22 mouse cellular contexts compared by ENCODE assay signal in the genomic region with DNA sequence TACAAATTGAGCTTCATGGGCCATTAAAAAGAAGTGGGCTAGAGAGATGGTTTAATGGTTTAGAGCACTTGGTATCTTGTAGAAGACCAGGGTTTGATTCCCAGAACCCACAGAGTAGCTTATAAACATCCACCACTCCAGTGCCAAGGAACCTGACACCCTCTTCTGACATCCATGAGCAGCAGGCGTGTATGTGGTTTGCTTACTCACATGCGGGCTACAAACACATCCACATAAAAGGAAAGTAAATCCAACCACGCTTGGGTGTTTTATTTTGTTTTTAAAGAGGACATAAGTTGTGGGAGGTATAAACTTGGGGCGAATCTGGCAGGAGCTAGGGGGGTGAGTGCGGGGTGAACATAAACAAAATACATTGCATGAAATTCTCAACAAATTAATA.
DNase-seq lines count a peak whose midpoint lies in the region; ATAC-seq lines count a peak whose summit lies in the region.
"Had no signal": no experiment of that assay in that cellular context is flagged by ENCODE, and none has a peak within 500 bp of the region (broad histone marks: within the 10 kb centered on the region; RNA-seq: fewer than 3 reads in every experiment).

No protein-coding gene starts in this region.

- H3K4me2 ChIP-seq in kidney, embryonic 16.5 days (replicated peaks; ENCODE audit: low read depth, low read length): no peak overlapping the region
- H3K4me2 ChIP-seq: embryonic facial prominence, embryonic 13.5 days; forebrain, embryonic 13.5 days; forebrain, embryonic 15.5 days had no signal

- no peak overlapping the region for H3K27ac ChIP-seq in kidney, embryonic 16.5 days (ENCODE audit: low read length)
- H3K27ac ChIP-seq in midbrain, embryonic 10.5 days (replicated peaks): no peak overlapping the region
- H3K27ac ChIP-seq: embryonic facial prominence, embryonic 13.5 days; forebrain, embryonic 13.5 days; forebrain, embryonic 15.5 days had no signal

- 52% methylated on average over 5 of the region's 5 CpGs for WGBS in kidney, embryonic 16.5 days
- 85% methylated on average over 5 of the region's 5 CpGs for WGBS in midbrain, embryonic 10.5 days

- no peak overlapping the region for H3K4me3 ChIP-seq in kidney, embryonic 16.5 days (ENCODE audit: low read length)
- H3K4me3 ChIP-seq in midbrain, embryonic 10.5 days: no peak overlapping the region
- H3K4me3 ChIP-seq: embryonic facial prominence, embryonic 13.5 days; forebrain, embryonic 13.5 days; forebrain, embryonic 15.5 days had no signal

- no peak for DNase-seq in kidney, adult 9 months
- DNase-seq in 416B (ENCODE audit: low read depth) (peak; percentile 34), NIH3T3 (ENCODE audit: low read depth) (peak; percentile 6)
- DNase-seq in adrenal gland, postnatal 25 days: no peak
- DNase-seq in layer of hippocampus, adult 11-12 months (ENCODE audit: low spot score): no peak
- no peak for DNase-seq in midbrain, embryonic 10.5 days (ENCODE audit: low spot score)
- DNase-seq: adrenal gland, adult 2 months; adrenal gland, postnatal 10 days; adrenal gland, postnatal 36 days; cerebellum, adult 11-12 months; cerebellum, adult 2 months; cerebellum, adult 9-10 months; cerebellum, postnatal 10 days; cerebellum, postnatal 25 days; forebrain, postnatal 0 days had no signal

- H3K4me1 ChIP-seq in kidney, embryonic 16.5 days (ENCODE audit: insufficient read depth, low read length): no peaks in the 10 kb centered on the region
- H3K4me1 ChIP-seq in midbrain, embryonic 10.5 days: no peaks in the 10 kb centered on the region
- H3K4me1 ChIP-seq: embryonic facial prominence, embryonic 13.5 days; forebrain, embryonic 13.5 days; forebrain, embryonic 15.5 days had no signal

- H3K27me3 ChIP-seq in kidney, embryonic 16.5 days (ENCODE audit: insufficient read depth, low read length): no peaks in the 10 kb centered on the region
- H3K27me3 ChIP-seq in midbrain, embryonic 10.5 days (ENCODE audit: low read depth, poor library complexity, severe bottlenecking): no peaks in the 10 kb centered on the region
- H3K27me3 ChIP-seq: CH12.LX; embryonic facial prominence, embryonic 13.5 days; forebrain, embryonic 13.5 days; forebrain, embryonic 15.5 days had no signal

- H3K9me3 ChIP-seq in kidney, embryonic 16.5 days (ENCODE audit: low read length): peaks cover 7% of the 10 kb centered on the region
- H3K9me3 ChIP-seq in midbrain, embryonic 10.5 days (replicated peaks): no peaks in the 10 kb centered on the region
- H3K9me3 ChIP-seq: embryonic facial prominence, embryonic 13.5 days; forebrain, embryonic 13.5 days; forebrain, embryonic 15.5 days; G1E had no signal

- no peaks in the 10 kb centered on the region for H3K36me3 ChIP-seq in kidney, embryonic 16.5 days (ENCODE audit: insufficient read depth, low read length)
- no peaks in the 10 kb centered on the region for H3K36me3 ChIP-seq in midbrain, embryonic 10.5 days
- H3K36me3 ChIP-seq: embryonic facial prominence, embryonic 13.5 days; forebrain, embryonic 15.5 days; G1E had no signal

- no peak overlapping the region for H3K9ac ChIP-seq in kidney, embryonic 16.5 days (replicated peaks; ENCODE audit: low read length)
- H3K9ac ChIP-seq: embryonic facial prominence, embryonic 13.5 days; forebrain, embryonic 13.5 days; forebrain, embryonic 15.5 days; forebrain, postnatal 0 days had no signal

- ATAC-seq in kidney, embryonic 16.5 days (ENCODE audit: low FRiP score, low TSS enrichment): peak; percentile 12; the same call in 1 of the 2 replicates
- ATAC-seq: CD4-positive, CD25-positive, alpha-beta regulatory T cell, adult 4 months; forebrain, embryonic 13.5 days; forebrain, embryonic 15.5 days; forebrain, postnatal 0 days had no signal

Comparison
In these comparisons a context has a peak if more than half of its experiments do, and no peak if none do; other contexts are left out.
1. DNase-seq: peak in 416B (single experiment) and NIH3T3 (single experiment); none in kidney, adult 9 months (single experiment), adrenal gland, postnatal 25 days (single experiment), layer of hippocampus, adult 11-12 months (single experiment) and midbrain, embryonic 10.5 days (single experiment).